Mouse (Mus musculus) splenic B cell, adult 2 months (primary cell): Measurements from ENCODE around the gene Vmn2r7.
"Not testable (repeated sequence)": the region's sequence is repeated elsewhere in the genome, so short reads cannot be mapped to it uniquely, and the experiment has no call there.

Experiments used
- DNase-seq: peaks from one replicate; pipeline ENCODE4 v3.0.0-alpha.2; 2011; ENCODE audit warnings: low read depth, low spot score
- H3K27me3 ChIP-seq: 2 replicates; pipeline ENCODE4 v1.6.1; 2012; ENCODE audit warnings: mild to moderate bottlenecking, low read length, moderate library complexity, mixed read lengths; ENCODE audit not compliant: control insufficient read depth, poor library complexity, insufficient read depth, severe bottlenecking
- H3K36me3 ChIP-seq: 2 replicates; pipeline ENCODE4 v1.6.1; 2012; ENCODE audit warnings: mild to moderate bottlenecking, low read length, moderate library complexity, mixed read lengths; ENCODE audit not compliant: control insufficient read depth, poor library complexity, insufficient read depth, severe bottlenecking

Vmn2r7 gene

GRCm38 (mm10) chr3:64844665-64845064 lies at the start of gene Vmn2r7:
Gene Vmn2r7 (minus strand): TSS chr3:64844765.
- DNase-seq, H3K36me3 ChIP-seq, H3K27me3 ChIP-seq: not testable (repeated sequence)

GRCm38 (mm10) chr3:64889725-64890124 lies 45.2 kb upstream of the Vmn2r7 start:
- H3K36me3 ChIP-seq, result no peaks in the 10 kb centered on the region
- H3K27me3 ChIP-seq, result no peaks in the 10 kb centered on the region
- DNase-seq, result no peak

GRCm38 (mm10) chr3:64878199-64878977 lies 33.8 kb upstream of the Vmn2r7 start:
- H3K36me3 ChIP-seq, result no peaks in the 10 kb centered on the region
- no peak for DNase-seq

DNA sequence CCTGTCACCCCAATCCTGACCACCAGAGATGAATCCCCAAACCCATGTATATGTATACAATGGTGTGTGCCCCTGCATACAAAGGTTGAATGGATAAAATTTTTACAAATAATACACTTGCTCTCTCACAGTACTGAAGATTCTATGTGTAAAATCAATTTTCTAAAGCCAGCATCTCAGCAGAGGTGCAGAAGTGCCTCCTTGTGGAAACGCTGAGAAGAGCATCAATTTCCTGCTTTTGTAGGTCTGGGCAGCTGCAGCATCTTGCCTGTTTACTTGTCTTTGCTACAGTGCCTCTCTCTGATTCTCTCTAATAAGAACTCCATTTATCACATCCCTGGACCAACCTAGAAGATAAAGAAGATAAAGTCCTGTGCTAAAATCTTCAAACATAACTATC lies 32.1 kb upstream of the Vmn2r7 start:
- H3K36me3 ChIP-seq, result no peaks in the 10 kb centered on the region
- H3K27me3 ChIP-seq, result no peaks in the 10 kb centered on the region
- DNase-seq, result no peak

More at GRCm38 (mm10) chr3:64878199-64878977, 33.8 kb upstream of the Vmn2r7 start:
- no peaks in the 10 kb centered on the region for H3K27me3 ChIP-seq

- DNase-seq, result no peak
- Histone ChIP-seq H3K36me3 (no peaks in the 10 kb centered on the region), H3K27me3 (no peaks in the 10 kb centered on the region)
Observed at GRCm38 (mm10) chr3:64842881-64843280, 1.7 kb downstream of the Vmn2r7 start.

- H3K36me3 ChIP-seq, result no peaks in the 10 kb centered on the region
- DNase-seq, result peak; percentile 15
- H3K27me3 ChIP-seq, result no peaks in the 10 kb centered on the region
Observed at GRCm38 (mm10) chr3:64842299-64842698, 2.3 kb downstream of the Vmn2r7 start.

DNA sequence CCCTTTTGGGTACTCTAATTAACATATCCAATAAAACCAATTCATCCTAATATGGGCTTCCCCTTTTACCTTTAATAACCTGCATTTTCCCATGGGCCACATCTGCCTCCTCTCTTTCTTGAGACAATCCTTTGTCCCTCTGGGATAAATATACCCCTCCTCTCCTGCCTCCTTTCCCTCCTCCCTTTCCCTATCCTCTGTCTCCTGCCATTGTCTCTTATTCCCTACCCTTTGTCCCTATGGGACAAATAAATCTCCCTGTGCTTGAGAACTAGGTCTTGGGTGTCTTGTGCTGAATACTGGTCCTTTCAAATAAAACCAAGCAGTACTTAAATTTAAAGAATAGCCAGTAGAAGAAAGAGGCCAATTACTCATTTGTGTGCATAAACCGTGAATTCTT lies 13.4 kb downstream of the Vmn2r7 start:
- Histone ChIP-seq H3K27me3 (no peaks in the 10 kb centered on the region), H3K36me3 (no peaks in the 10 kb centered on the region)
- no peak for DNase-seq

- Histone ChIP-seq H3K36me3 (no peaks in the 10 kb centered on the region), H3K27me3 (no peaks in the 10 kb centered on the region)
- no peak for DNase-seq
Observed at GRCm38 (mm10) chr3:64791245-64791591, 53.3 kb downstream of the Vmn2r7 start.

GRCm38 (mm10) chr3:64790509-64791244 lies 53.9 kb downstream of the Vmn2r7 start:
- DNase-seq, result no peak
- Histone ChIP-seq H3K27me3 (no peaks in the 10 kb centered on the region), H3K36me3 (no peaks in the 10 kb centered on the region)

DNA sequence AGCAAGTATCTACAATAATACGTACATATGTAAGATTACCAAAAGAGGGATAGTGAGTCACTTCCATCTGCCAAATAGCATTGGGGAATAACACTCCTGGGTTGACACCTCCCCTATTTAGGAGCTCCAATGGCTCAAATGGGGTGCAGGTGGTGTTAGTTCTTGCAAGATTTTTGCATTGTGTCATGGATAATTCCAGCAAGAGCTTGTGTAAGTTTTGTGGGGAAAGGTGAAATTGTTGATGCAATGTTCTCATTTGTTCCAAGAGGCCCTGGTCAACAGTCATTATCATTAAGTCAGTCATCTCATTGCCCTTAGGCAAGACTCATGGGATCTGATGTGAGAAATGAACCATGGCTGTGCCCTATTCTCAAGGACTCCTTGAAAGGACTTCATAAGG lies 61.7 kb downstream of the Vmn2r7 start:
- no peaks in the 10 kb centered on the region for H3K36me3 ChIP-seq
- H3K27me3 ChIP-seq, result no peaks in the 10 kb centered on the region
- DNase-seq, result no peak

GRCm38 (mm10) chr3:64772132-64772531 lies 72.4 kb downstream of the Vmn2r7 start:
- DNase-seq, result no peak
- H3K36me3 ChIP-seq, result no peaks in the 10 kb centered on the region
- no peaks in the 10 kb centered on the region; the same call in 1 of the 2 replicates for H3K27me3 ChIP-seq

- Histone ChIP-seq H3K36me3 (no peaks in the 10 kb centered on the region), H3K27me3 (no peaks in the 10 kb centered on the region)
- DNase-seq, result no peak
Observed at GRCm38 (mm10) chr3:64756145-64756544, 88.4 kb downstream of the Vmn2r7 start.

DNA sequence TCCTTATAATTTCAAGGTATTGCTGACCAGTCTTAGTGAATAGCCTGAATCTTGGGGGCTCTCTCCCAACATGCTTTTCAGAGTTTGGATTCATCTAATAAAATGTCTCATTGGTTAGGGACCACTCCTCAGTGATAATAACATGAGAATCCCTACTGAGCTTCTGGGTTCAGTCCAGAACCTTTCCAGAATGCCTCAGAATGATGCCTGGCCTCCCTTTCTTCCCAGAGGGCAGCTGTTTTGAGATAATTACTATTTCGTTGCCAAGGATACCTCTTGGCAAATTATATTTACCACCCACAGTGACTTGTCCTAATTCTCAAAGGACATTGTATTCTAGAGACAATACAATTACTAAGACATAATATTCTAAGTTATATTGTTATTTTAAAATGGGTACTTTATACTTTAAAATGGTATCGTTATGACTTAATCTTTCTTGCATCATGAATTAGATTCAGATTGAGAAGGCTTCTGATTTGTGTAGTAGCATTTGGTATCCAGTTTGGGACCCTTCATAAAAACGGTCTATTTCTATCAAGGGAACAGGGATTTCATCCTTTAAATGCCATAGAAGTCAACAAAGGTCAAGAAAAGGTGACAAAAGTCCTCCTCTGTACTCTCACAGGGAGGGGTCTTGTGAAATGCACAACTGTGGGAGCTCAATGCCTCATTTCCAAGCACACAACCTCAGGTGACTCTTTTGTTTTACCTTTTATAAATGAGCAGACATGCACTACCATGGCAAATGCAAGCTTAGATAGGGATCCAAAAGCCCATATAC lies 117.2 kb downstream of the Vmn2r7 start:
- not testable (repeated sequence) for H3K36me3 ChIP-seq, H3K27me3 ChIP-seq, DNase-seq

DNA sequence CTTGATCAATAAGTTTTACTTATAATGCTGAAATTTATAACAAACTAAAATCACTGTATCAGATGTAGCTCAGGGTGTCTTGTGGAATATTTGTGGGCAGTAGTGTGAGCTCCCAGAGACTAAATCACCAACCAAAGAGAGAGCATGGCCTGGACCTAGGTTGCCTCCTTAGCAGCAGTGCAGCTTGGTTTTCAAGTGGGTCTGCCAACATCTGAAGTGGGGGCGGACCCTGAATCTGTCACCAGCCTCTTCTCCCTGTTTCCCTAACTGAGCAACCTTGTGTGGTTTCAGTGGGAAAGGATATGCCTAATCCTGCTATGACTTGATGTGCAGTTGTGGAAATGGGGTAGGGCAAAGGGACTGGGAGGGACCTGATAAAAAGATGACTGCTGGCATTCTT lies 118.8 kb downstream of the Vmn2r7 start:
- DNase-seq, H3K27me3 ChIP-seq, H3K36me3 ChIP-seq: not testable (repeated sequence)

DNA sequence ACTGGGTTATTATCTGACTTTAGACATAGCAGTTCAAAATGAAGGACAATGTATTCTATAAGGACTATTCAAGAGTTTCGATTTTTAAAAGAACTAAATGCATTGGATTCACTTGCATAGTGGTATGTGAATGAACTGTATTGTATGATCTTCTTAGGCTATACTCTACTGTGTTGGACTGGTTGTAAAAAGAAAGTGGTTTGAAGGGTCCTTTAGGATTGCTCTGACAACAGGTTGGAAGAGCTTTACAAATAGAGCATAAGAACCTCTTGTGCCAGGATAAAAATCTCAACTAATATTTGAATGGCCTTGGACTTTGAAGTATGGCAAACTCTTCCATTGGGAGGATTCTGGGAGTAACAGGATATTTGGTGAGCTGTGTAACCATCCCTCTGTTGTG lies 168.5 kb downstream of the Vmn2r7 start:
- not testable (repeated sequence) for DNase-seq, H3K36me3 ChIP-seq, H3K27me3 ChIP-seq
